Mouse (Mus musculus) 416B (cell line): ENCODE data around the gene Scoc.

ENCODE experiments used
- DNase-seq: peaks from one replicate; pipeline ENCODE4 v3.0.0; 2011; ENCODE audit warnings: low read depth

Scoc gene

DNA sequence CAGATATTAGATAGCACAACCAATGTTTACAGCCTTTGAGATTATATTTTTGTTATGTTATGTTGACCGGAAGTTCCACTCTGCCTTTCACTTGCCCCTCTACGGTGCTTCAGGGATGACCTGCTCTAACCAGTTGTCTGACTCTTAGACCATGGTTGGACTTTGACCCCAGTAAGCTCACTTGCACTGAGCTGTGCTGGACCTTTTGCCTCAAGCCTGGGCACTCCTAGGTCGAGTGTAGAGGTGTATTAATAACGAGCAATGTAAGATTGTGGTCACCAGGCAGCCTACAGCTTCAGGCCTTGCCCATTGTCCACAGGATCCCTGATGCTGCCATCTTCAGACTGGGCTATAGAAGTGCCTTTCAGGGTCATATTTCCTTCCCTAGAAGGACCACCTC, 60.5 kb downstream of the Scoc start:
- DNase-seq: no peak

DNA sequence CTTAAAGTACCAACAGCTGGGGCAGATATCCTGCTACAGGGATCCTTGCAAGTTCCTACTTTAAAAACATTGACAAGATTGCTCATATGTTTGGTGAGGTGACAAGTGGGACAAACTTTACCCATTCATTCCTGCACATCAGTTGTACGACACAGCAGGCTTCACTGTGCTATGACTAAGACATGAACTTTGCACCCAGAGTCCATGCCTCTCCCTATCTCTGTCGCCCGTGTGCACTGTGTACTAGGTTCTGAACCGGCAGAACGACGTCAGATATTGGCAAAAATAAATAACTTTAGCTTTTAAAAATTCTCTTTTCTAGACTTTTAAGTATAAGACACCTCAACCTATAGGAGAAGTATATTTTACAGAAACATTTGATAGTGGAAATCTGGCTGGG, 61.5 kb downstream of the Scoc start:
- no peak for DNase-seq

DNA sequence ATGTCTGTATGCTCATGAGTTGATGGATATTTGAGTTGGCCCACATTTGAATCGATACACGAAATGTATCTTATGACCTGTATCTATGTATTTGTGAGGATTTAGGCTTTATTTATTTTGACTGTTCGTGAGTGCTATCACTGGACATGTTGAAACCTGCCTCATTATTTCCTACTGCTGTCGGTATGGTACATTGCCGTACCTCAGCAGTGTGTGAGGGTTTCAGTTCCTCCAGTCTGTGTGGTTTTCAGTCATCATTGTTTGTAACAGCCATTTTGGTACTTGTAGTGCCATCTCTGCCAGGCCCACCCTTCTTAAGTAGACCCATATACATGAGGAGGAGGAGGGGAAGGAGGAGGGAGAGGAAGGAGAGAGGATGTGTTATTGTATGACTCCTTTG, 63.9 kb downstream of the Scoc start:
- DNase-seq: no peak

DNA sequence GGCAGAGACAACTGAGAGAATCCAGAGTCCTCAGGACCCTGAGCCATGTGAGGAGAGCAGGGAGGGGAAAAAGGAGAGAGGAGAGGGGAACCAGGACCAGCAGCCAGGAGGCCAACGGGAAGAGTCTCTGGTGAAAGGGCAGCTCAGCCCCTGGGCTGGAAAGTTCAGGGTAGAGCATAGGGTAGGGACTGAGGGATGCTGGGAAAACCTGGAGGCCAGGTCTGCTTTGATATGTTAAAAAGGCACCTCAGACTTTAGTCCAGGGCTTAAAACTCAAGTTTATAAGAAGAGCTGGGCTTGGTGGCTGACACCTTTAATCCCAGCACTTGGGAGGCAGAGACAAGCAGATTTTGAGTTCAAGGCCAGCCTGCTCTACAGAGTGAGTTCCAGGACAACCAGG, 65.7 kb downstream of the Scoc start:
- no peak for DNase-seq

DNA sequence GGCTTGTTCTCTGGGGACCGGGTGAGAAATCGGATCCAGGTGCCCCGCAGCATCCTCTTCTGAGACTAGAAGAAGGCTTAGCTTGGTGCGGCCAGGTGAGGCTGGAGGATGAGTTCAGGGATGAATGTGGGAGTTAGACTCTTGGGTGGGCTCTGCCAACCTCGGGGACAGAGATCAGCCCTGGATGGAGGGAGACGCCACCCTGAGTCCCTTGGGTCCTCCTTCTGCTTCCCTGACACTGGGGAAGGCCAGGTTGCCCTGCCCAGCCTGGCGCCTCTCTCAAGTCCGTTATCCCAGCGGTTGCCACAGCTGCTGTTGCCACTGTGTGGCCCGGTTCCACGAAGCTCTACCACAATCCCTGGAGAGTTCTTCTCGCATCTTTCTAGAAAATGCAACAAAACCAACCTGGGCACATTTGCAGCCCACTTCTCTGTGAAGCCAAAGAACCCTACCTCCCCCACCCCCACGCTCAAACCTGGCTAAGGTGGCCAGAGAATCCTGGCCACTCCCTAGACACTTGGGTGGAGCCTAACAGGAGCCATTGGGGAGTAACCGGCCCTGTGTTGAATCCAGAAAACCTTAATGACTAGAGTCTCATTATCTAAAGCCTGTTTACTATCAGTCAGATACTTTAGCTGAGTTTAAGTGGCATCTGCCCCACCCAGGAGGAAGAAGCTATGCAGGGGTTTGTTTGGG, 68.0 kb downstream of the Scoc start:
- DNase-seq: no peak

DNA sequence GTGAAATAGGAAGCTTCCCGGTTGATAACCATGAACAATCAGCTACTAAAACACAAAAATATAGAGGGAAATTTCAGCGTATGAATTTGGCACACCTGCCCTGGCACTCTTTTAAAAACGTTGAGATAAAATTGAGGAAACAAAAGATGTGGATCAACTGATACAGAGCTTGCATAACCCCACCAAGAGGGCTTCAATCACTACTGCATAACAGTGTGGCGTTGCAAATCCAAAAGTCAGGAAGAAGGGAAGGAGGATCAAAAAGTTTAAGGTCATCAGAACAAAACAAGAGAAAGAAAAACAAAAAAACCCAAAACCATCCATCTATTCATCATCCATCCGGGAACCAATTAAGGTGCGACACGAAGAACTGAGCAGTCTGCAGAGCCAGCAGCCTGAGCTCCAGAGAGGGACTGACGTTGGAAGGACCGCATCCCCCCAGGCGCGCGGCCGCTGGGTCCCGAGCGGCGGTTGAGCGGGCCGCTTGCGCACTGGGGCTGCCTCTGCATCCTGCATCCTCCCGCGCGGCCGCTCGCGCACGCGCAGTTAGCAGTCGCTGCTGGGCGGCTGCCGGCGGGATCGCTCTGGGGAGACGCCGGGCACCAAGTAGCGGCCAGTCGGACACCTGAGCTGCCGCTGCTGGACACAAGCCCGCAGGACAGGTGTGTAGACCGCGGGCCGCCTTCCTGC, 68.7 kb downstream of the Scoc start, which contains the start of gene Clgn:
Gene Clgn, plus strand, starts transcription at position 552 of the 690 bp plus-strand sequence.
- no peak for DNase-seq

DNA sequence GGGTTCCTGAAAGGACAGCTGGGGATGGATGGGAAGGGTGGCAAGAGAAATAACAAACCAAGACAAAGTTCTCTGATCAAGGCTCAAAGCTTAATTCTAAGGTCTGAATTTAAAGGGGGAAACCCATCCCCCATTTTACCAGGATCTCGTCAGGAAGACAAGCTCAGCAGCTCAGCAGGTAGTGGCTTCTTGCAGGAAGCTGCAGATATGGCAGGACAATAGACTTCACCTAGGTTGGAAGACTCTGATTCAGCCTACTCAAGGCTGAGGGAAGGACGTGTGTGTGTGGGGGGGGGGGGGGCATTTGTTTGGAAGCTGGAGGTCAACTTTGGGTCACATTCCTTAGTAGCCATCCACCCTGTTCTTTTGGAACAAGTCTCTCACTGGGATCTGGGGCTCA, 75.3 kb downstream of the Scoc start:
- no peak for DNase-seq

DNA sequence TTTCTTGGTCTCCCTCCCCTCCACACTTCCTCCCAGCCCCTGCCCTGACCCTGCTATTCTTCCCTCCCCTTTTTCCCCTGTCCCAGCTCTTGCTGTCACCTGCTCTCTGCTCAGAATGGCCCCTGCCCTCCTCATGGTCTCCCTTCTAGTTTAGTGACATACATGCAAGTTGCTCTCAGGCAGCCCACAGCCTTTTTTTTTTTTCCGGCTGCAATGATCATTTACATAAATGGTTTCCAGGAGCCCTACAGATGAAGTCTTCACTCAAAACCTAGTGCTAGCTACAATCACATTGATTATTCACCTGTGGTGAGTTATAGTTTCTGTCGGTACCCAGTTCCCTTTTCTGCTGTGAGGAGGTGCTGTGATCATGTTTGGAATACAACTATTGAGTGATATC, 77.2 kb downstream of the Scoc start:
- DNase-seq: no peak

DNA sequence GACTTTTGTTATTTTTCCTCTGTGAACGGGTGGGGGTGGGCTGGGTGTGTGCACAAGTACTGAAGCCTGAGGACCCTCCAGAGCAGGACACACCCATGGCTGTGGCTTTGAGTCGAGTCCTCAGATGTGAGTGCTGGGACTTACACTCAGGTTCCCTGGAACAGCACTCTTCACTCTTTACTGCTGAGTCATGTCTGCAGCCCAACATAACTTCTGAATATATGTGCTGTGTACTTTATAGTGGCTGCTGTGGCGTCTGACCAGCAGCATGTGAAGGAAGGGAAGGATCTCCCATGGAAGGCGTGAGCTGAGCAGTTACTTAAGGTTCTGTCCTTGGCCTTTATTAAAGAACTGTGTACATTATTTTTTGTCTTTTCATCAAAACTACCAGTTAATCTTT, 78.0 kb downstream of the Scoc start:
- DNase-seq: peak; percentile 18
